Mouse (Mus musculus): ENCODE data around the gene Rnf223. TPM values are rescaled to one million over a fixed set of nuclear protein-coding genes. Genes with fewer than 3 reads are reported as not detected.

Rnf223 gene
- polyA plus RNA-seq, 1 experiment from 2014 or later, result 0.75 TPM

- H3K4me2 ChIP-seq, result no peak overlapping the region
- H3K4me1 ChIP-seq (ENCODE audit: control insufficient read depth, insufficient read depth, low read length), result no peaks in the 10 kb centered on the region
- no peak for ATAC-seq (ENCODE audit: low FRiP score)
- no peak overlapping the region for H3K9ac ChIP-seq (ENCODE audit: low read length)
- H3K27ac ChIP-seq (ENCODE audit: low read depth, low read length), result no peak overlapping the region
- DNase-seq (ENCODE audit: low spot score, missing footprints), result no peak
- 98% methylated on average over 1 of the region's 1 CpGs for WGBS
- H3K27me3 ChIP-seq (ENCODE audit: control insufficient read depth, insufficient read depth, low read length), result no peaks in the 10 kb centered on the region
- no peak overlapping the region for H3K4me3 ChIP-seq (ENCODE audit: low read depth, low read length)
- no peaks in the 10 kb centered on the region for H3K9me3 ChIP-seq (ENCODE audit: control insufficient read depth, low read length)
- no peaks in the 10 kb centered on the region for H3K36me3 ChIP-seq (ENCODE audit: control insufficient read depth, insufficient read depth, low read length)
These were observed 34.1 kb upstream of the Rnf223 start for GRCm38 (mm10) chr4:156096191-156096590.

- no peak overlapping the region for H3K27ac ChIP-seq (ENCODE audit: low read depth, low read length)
- H3K4me2 ChIP-seq, result no peak overlapping the region
- no peaks in the 10 kb centered on the region for H3K9me3 ChIP-seq (ENCODE audit: control insufficient read depth, low read length)
- no peak overlapping the region for H3K9ac ChIP-seq (ENCODE audit: low read length)
- no peak overlapping the region for H3K4me3 ChIP-seq (ENCODE audit: low read depth, low read length)
- DNase-seq (ENCODE audit: low spot score, missing footprints) (no peak), ATAC-seq (ENCODE audit: low FRiP score) (no peak)
- 74% methylated on average over 9 of the region's 9 CpGs for WGBS
- H3K36me3 ChIP-seq (ENCODE audit: control insufficient read depth, insufficient read depth, low read length), result no peaks in the 10 kb centered on the region
- H3K27me3 ChIP-seq (ENCODE audit: control insufficient read depth, insufficient read depth, low read length), result no peaks in the 10 kb centered on the region
- H3K4me1 ChIP-seq (ENCODE audit: control insufficient read depth, insufficient read depth, low read length), result no peaks in the 10 kb centered on the region
These were observed 32.4 kb upstream of the Rnf223 start for GRCm38 (mm10) chr4:156097770-156098366.

GRCm38 (mm10) chr4:156099427-156099826, 30.9 kb upstream of the Rnf223 start:
- Histone ChIP-seq H3K4me3 (ENCODE audit: low read depth, low read length) (no peak overlapping the region), H3K9me3 (ENCODE audit: control insufficient read depth, low read length) (no peaks in the 10 kb centered on the region), H3K4me2 (no peak overlapping the region), H3K9ac (ENCODE audit: low read length) (no peak overlapping the region), H3K27me3 (ENCODE audit: control insufficient read depth, insufficient read depth, low read length) (no peaks in the 10 kb centered on the region), H3K27ac (ENCODE audit: low read depth, low read length) (no peak overlapping the region), H3K4me1 (ENCODE audit: control insufficient read depth, insufficient read depth, low read length) (no peaks in the 10 kb centered on the region), H3K36me3 (ENCODE audit: control insufficient read depth, insufficient read depth, low read length) (no peaks in the 10 kb centered on the region)
- ATAC-seq (ENCODE audit: low FRiP score) (no peak), DNase-seq (ENCODE audit: low spot score, missing footprints) (no peak)
- 68% methylated on average over 6 of the region's 6 CpGs for WGBS

GRCm38 (mm10) chr4:156100501-156100900, 29.8 kb upstream of the Rnf223 start:
- no peak overlapping the region for H3K4me3 ChIP-seq (ENCODE audit: low read depth, low read length)
- H3K27ac ChIP-seq (ENCODE audit: low read depth, low read length), result no peak overlapping the region
- 90% methylated on average over 5 of the region's 5 CpGs for WGBS
- ATAC-seq (ENCODE audit: low FRiP score) (no peak), DNase-seq (ENCODE audit: low spot score, missing footprints) (no peak)
- H3K4me1 ChIP-seq (ENCODE audit: control insufficient read depth, insufficient read depth, low read length), result no peaks in the 10 kb centered on the region
- H3K4me2 ChIP-seq, result no peak overlapping the region
- no peaks in the 10 kb centered on the region for H3K9me3 ChIP-seq (ENCODE audit: control insufficient read depth, low read length)
- H3K27me3 ChIP-seq (ENCODE audit: control insufficient read depth, insufficient read depth, low read length), result no peaks in the 10 kb centered on the region
- H3K9ac ChIP-seq (ENCODE audit: low read length), result no peak overlapping the region
- no peaks in the 10 kb centered on the region for H3K36me3 ChIP-seq (ENCODE audit: control insufficient read depth, insufficient read depth, low read length)

GRCm38 (mm10) chr4:156101481-156101903, 28.8 kb upstream of the Rnf223 start:
- Histone ChIP-seq H3K9ac (ENCODE audit: low read length) (no peak overlapping the region), H3K36me3 (ENCODE audit: control insufficient read depth, insufficient read depth, low read length) (no peaks in the 10 kb centered on the region), H3K4me3 (ENCODE audit: low read depth, low read length) (no peak overlapping the region), H3K4me1 (ENCODE audit: control insufficient read depth, insufficient read depth, low read length) (no peaks in the 10 kb centered on the region), H3K9me3 (ENCODE audit: control insufficient read depth, low read length) (no peaks in the 10 kb centered on the region), H3K27me3 (ENCODE audit: control insufficient read depth, insufficient read depth, low read length) (no peaks in the 10 kb centered on the region), H3K4me2 (no peak overlapping the region), H3K27ac (ENCODE audit: low read depth, low read length) (no peak overlapping the region)
- ATAC-seq (ENCODE audit: low FRiP score) (no peak), DNase-seq (ENCODE audit: low spot score, missing footprints) (no peak)
- WGBS, result 51% methylated on average over 3 of the region's 3 CpGs

- DNase-seq (ENCODE audit: low spot score, missing footprints) (no peak), ATAC-seq (ENCODE audit: low FRiP score) (no peak)
- 83% methylated on average over 4 of the region's 4 CpGs for WGBS
- Histone ChIP-seq H3K4me2 (no peak overlapping the region), H3K4me3 (ENCODE audit: low read depth, low read length) (no peak overlapping the region), H3K27me3 (ENCODE audit: control insufficient read depth, insufficient read depth, low read length) (no peaks in the 10 kb centered on the region), H3K4me1 (ENCODE audit: control insufficient read depth, insufficient read depth, low read length) (no peaks in the 10 kb centered on the region), H3K9ac (ENCODE audit: low read length) (no peak overlapping the region), H3K9me3 (ENCODE audit: control insufficient read depth, low read length) (no peaks in the 10 kb centered on the region), H3K27ac (ENCODE audit: low read depth, low read length) (no peak overlapping the region), H3K36me3 (ENCODE audit: control insufficient read depth, insufficient read depth, low read length) (no peaks in the 10 kb centered on the region)
These were observed 27.0 kb upstream of the Rnf223 start for GRCm38 (mm10) chr4:156103342-156103741.

- Histone ChIP-seq H3K27me3 (ENCODE audit: control insufficient read depth, insufficient read depth, low read length) (no peaks in the 10 kb centered on the region), H3K4me3 (ENCODE audit: low read depth, low read length) (peak overlapping the region; percentile 77), H3K4me1 (ENCODE audit: control insufficient read depth, insufficient read depth, low read length) (peaks cover 5% of the 10 kb centered on the region), H3K4me2 (peak overlapping the region; percentile 45), H3K27ac (ENCODE audit: low read depth, low read length) (peak overlapping the region; percentile 51; the same call in 1 of the 2 replicates), H3K9ac (ENCODE audit: low read length) (peak overlapping the region; percentile 58), H3K36me3 (ENCODE audit: control insufficient read depth, insufficient read depth, low read length) (no peaks in the 10 kb centered on the region), H3K9me3 (ENCODE audit: control insufficient read depth, low read length) (no peaks in the 10 kb centered on the region)
- DNase-seq (ENCODE audit: low spot score, missing footprints), result peak; percentile 85
- WGBS, result 36% methylated on average over 13 of the region's 13 CpGs
- peak; percentile 39 for ATAC-seq (ENCODE audit: low FRiP score)
These were observed 21.4 kb upstream of the Rnf223 start for GRCm38 (mm10) chr4:156108606-156109546.

- Histone ChIP-seq H3K4me3 (ENCODE audit: low read depth, low read length) (peak within 1 kb of the TSS; percentile 77), H3K4me1 (ENCODE audit: control insufficient read depth, insufficient read depth, low read length) (peaks cover 5% of the 10 kb centered on the region), H3K27ac (ENCODE audit: low read depth, low read length) (peak within 1 kb of the TSS; percentile 76), H3K9me3 (ENCODE audit: control insufficient read depth, low read length) (no peaks in the 10 kb centered on the region), H3K36me3 (ENCODE audit: control insufficient read depth, insufficient read depth, low read length) (no peaks in the 10 kb centered on the region), H3K27me3 (ENCODE audit: control insufficient read depth, insufficient read depth, low read length) (no peaks in the 10 kb centered on the region), H3K9ac (ENCODE audit: low read length) (peak within 1 kb of the TSS; percentile 88), H3K4me2 (peak within 1 kb of the TSS; percentile 45)
- WGBS, result under 1% methylated on average over 60 of the region's 60 CpGs
- peak; percentile 100 for DNase-seq (ENCODE audit: low spot score, missing footprints)
- peak; percentile 98 for ATAC-seq (ENCODE audit: low FRiP score)
These were observed 20.6 kb upstream of the Rnf223 start, which contains the start of gene 9430015G10Rik for GRCm38 (mm10) chr4:156109570-156110331. TSS of gene 9430015G10Rik (plus strand) at chr4:156109982.

All from midbrain, embryonic 11.5 days (tissue).